Mouse (Mus musculus) CH12.LX (cell line): ENCODE results near the gene Kmt5b. TPM values are rescaled to one million over a fixed set of nuclear protein-coding genes. Genes with fewer than 3 reads are reported as not detected.
A peak's percentile ranks its signal among the peaks of the same experiment; 100 is the strongest.

ENCODE experiments used
- DNase-seq: peaks from one replicate; pipeline ENCODE4 v3.0.0-alpha.2; 2013; ENCODE audit errors: extremely low read depth
- H3K27ac ChIP-seq: 2 replicates; pipeline ENCODE4 v1.5.1; 2012; ENCODE audit warnings: low read depth, mild to moderate bottlenecking, control low read depth, moderate library complexity; ENCODE audit not compliant: insufficient read depth
- H3K27me3 ChIP-seq: replicated peaks from 2 replicates; pipeline ENCODE3; 2012; ENCODE audit warnings: inconsistent platforms
- H3K36me3 ChIP-seq, 2 experiments: replicated peaks in 1 of 2; 2 replicates each; pipeline versions ENCODE3 to v1.6.1; 2012; ENCODE audit warnings: inconsistent platforms in 1 of 2, low read length in 1 of 2, mild to moderate bottlenecking in 1 of 2, mixed read lengths in 1 of 2, moderate library complexity in 1 of 2; ENCODE audit not compliant: control insufficient read depth in 1 of 2, insufficient read depth in 1 of 2
- H3K4me1 ChIP-seq, 2 experiments: 2 replicates each; pipeline ENCODE4 v1.6.1; 2012; ENCODE audit warnings: inconsistent platforms in 1 of 2, moderate library complexity in 1 of 2; ENCODE audit not compliant: insufficient read depth in 2 of 2, control insufficient read depth in 1 of 2
- H3K4me2 ChIP-seq: 2 replicates; pipeline ENCODE4 v1.6.1; 2012; ENCODE audit warnings: low read depth, mild to moderate bottlenecking, control low read depth; ENCODE audit not compliant: poor library complexity, insufficient read depth, severe bottlenecking
- H3K4me3 ChIP-seq, 3 experiments: fragments of 150-350 bp in 1 of 3; sonication (generic) in 1 of 3; replicated peaks in 1 of 3; 2 replicates each; pipeline versions ENCODE3 to v1.5.1; 2011 to 2012; ENCODE audit warnings: low read depth in 2 of 3, low read length in 2 of 3, mild to moderate bottlenecking in 2 of 3, moderate library complexity in 2 of 3, control low read depth in 1 of 3, improper control_type of control experiment in 1 of 3, inconsistent platforms in 1 of 3, mixed read lengths in 1 of 3; ENCODE audit not compliant: poor library complexity in 1 of 3
- H3K79me2 ChIP-seq: replicated peaks from 2 replicates; pipeline ENCODE4 v1.6.1; 2012; ENCODE audit warnings: mild to moderate bottlenecking, moderate library complexity; ENCODE audit not compliant: control insufficient read depth, poor library complexity, insufficient read depth, severe bottlenecking; ENCODE audit errors: extremely low read depth
- H3K9ac ChIP-seq: 2 replicates; pipeline ENCODE4 v1.6.1; 2012; ENCODE audit warnings: low read depth, mild to moderate bottlenecking, control low read depth, moderate library complexity; ENCODE audit not compliant: insufficient read depth
- H3K9me3 ChIP-seq: replicated peaks from 2 replicates; pipeline ENCODE3; 2012; ENCODE audit warnings: low read length, inconsistent platforms, mixed read lengths
- CHD1 ChIP-seq: IDR thresholded peaks from 2 replicates; pipeline ENCODE4 v1.6.1; 2012; ENCODE audit warnings: low read depth, low read length, improper control_type of control experiment, inconsistent platforms
- CHD2 ChIP-seq: IDR thresholded peaks from 2 replicates; pipeline ENCODE4 v1.6.1; 2011; ENCODE audit warnings: low read length, improper control_type of control experiment
- EP300 ChIP-seq: IDR thresholded peaks from 2 replicates; pipeline ENCODE4 v1.6.1; 2011; ENCODE audit warnings: low read length, improper control_type of control experiment
- HCFC1 ChIP-seq: IDR thresholded peaks from 2 replicates; pipeline ENCODE4 v1.6.1; 2012; ENCODE audit warnings: low read depth, mild to moderate bottlenecking, inconsistent platforms, low read length, improper control_type of control experiment
- JUN ChIP-seq: IDR thresholded peaks from 2 replicates; pipeline ENCODE4 v1.6.1; 2011; ENCODE audit warnings: low read depth, mild to moderate bottlenecking, low read length, improper control_type of control experiment, moderate library complexity; ENCODE audit not compliant: insufficient read depth
- KAT2A ChIP-seq: IDR thresholded peaks from 2 replicates; pipeline ENCODE4 v1.6.1; 2012; ENCODE audit warnings: low read length, improper control_type of control experiment, inconsistent platforms; ENCODE audit not compliant: insufficient replicate concordance
- MAFK ChIP-seq: IDR thresholded peaks from 2 replicates; pipeline ENCODE4 v1.6.1; 2011; ENCODE audit warnings: low read length, improper control_type of control experiment; ENCODE audit not compliant: insufficient replicate concordance
- MAZ ChIP-seq: IDR thresholded peaks from 2 replicates; pipeline ENCODE4 v1.6.1; 2012; ENCODE audit warnings: low read depth, mild to moderate bottlenecking, inconsistent platforms, low read length, improper control_type of control experiment, moderate library complexity
- MYC ChIP-seq: IDR thresholded peaks from 2 replicates; pipeline ENCODE4 v1.6.1; 2011; ENCODE audit warnings: low read depth, mild to moderate bottlenecking, improper control_type of control experiment, low read length
- NELFE ChIP-seq: IDR thresholded peaks from 2 replicates; pipeline ENCODE4 v1.6.1; 2011; ENCODE audit warnings: low read depth, low read length, improper control_type of control experiment
- PAX5 ChIP-seq: IDR thresholded peaks from 2 replicates; pipeline ENCODE4 v1.6.1; 2012; ENCODE audit warnings: low read length, inconsistent platforms, mixed read lengths
- POLR2AphosphoS2 ChIP-seq: IDR thresholded peaks from 2 replicates; pipeline ENCODE4 v1.6.1; 2011; ENCODE audit warnings: low read depth, low read length, improper control_type of control experiment
- RAD21 ChIP-seq: IDR thresholded peaks from 2 replicates; pipeline ENCODE4 v1.6.1; 2011; ENCODE audit warnings: low read depth, mild to moderate bottlenecking, low read length, improper control_type of control experiment, moderate library complexity
- SIN3A ChIP-seq: IDR thresholded peaks from 2 replicates; pipeline ENCODE4 v1.6.1; 2012; ENCODE audit warnings: low read length, improper control_type of control experiment, inconsistent platforms
- SMC3 ChIP-seq: IDR thresholded peaks from 2 replicates; pipeline ENCODE4 v1.6.1; 2011; ENCODE audit warnings: low read depth, low read length, improper control_type of control experiment
- TCF12 ChIP-seq: IDR thresholded peaks from 2 replicates; pipeline ENCODE4 v1.6.1; 2014; ENCODE audit warnings: low read depth, mild to moderate bottlenecking, inconsistent platforms, low read length, improper control_type of control experiment
- UBTF ChIP-seq: IDR thresholded peaks from 2 replicates; pipeline ENCODE4 v1.6.1; 2012; ENCODE audit warnings: low read depth, mild to moderate bottlenecking, inconsistent platforms, low read length, improper control_type of control experiment, moderate library complexity
- USF2 ChIP-seq: conservative IDR thresholded peaks from 2 replicates; pipeline ENCODE4 v1.6.1; 2011; ENCODE audit warnings: low read depth, low read length, improper control_type of control experiment
- ZKSCAN1 ChIP-seq: IDR thresholded peaks from 2 replicates; pipeline ENCODE4 v1.6.1; 2012; ENCODE audit warnings: low read depth, inconsistent platforms, low read length, improper control_type of control experiment, borderline replicate concordance
- dilution Hi-C: fragments of 300-500 bp; cut with MboI; formaldehyde crosslinking; loops from 2 replicates; pipeline ENCODE4 v1.14.3; 2020; ENCODE audit warnings: low sequenced_read_pairs; ENCODE audit not compliant: extremely low pct_unique_long_range_greater_than_20kb, extremely low pct_ligation_motif_present
- in situ Hi-C: fragments of 300-500 bp; cut with MboI; formaldehyde crosslinking; loops from 3 replicates; pipeline ENCODE4 v1.14.3; 2019; ENCODE audit warnings: low sequenced_read_pairs, low pct_ligation_motif_present, low pct_unique_long_range_greater_than_20kb, mixed read lengths
- polyA plus RNA-seq: library from polyadenylated mRNA; unstranded; fragments of >175 nt; gene quantifications from 2 replicates; pipeline ENCODE4 v1.2.1, GENCODE M21; 2012; ENCODE audit warnings: low read depth; ENCODE audit not compliant: insufficient read length
- total RNA-seq, 2 experiments: library from RNA; depleted of rRNA; stranded (reverse); fragments of 300-350 nt in 1 of 2; fragments of >200 nt in 1 of 2; gene quantifications; 2 replicates each; pipeline ENCODE4 v1.2.3; 2012 to 2014

Kmt5b gene
- total and polyA plus RNA-seq, 3 experiments: 10.9 to 16.6 (median 13.9) TPM

GRCm38 (mm10) chr19:3851502-3851962, 84.3 kb downstream of the Kmt5b start, which contains the start of gene Chka (continued):
- no peak for TF ChIP-seq JUN
- TF ChIP-seq PAX5: no peak
- TF ChIP-seq USF2: no peak
- peak; percentile 62; the same call in 1 of the 2 replicates for TF ChIP-seq SIN3A
- no peak for TF ChIP-seq MAFK
- no peak; the same call in 1 of the 2 replicates for TF ChIP-seq HCFC1
- no peak; the same call in 1 of the 2 replicates for TF ChIP-seq CHD1
- peak; percentile 57; the same call in 1 of the 2 replicates for TF ChIP-seq MAZ
- TF ChIP-seq SMC3: no peak

GRCm38 (mm10) chr19:3851979-3852681, 84.9 kb downstream of the Kmt5b start:
- TF ChIP-seq CHD2 (no peak), UBTF (peak; percentile 86; the same call in 1 of the 2 replicates), CHD1 (no peak), MAZ (0 out of 2 replicates have a peak, but pooled peaks have one; percentile 18), SIN3A (peak; percentile 19), USF2 (no peak), EP300 (no peak)
- in situ Hi-C loops: no loop called here
- peak overlapping the region; percentile 55 for H3K27ac ChIP-seq

GRCm38 (mm10) chr19:3853121-3853520, 85.9 kb downstream of the Kmt5b start:
- in situ Hi-C loops: no loop called here
- Histone ChIP-seq H3K27me3 (no peaks in the 10 kb centered on the region), H3K4me3 (peak overlapping the region in 2 of 3 experiments; percentile 5 to 49), H3K27ac (no peak overlapping the region), H3K79me2 (peaks cover 16% of the 10 kb centered on the region), H3K4me1 (peaks cover 12 to 30% of the 10 kb centered on the region in 2 experiments), H3K36me3 (no peaks in the 10 kb centered on the region), H3K9me3 (no peaks in the 10 kb centered on the region), H3K4me2 (peak overlapping the region; percentile 84), H3K9ac (peak overlapping the region; percentile 54; the same call in 1 of the 2 replicates)
- dilution Hi-C loops: no loop called here
- no peak for DNase-seq
- no peak for TF ChIP-seq TCF12
- TF ChIP-seq POLR2AphosphoS2: no peak
- no peak for TF ChIP-seq MYC
- no peak for TF ChIP-seq KAT2A
- TF ChIP-seq NELFE: no peak
- TF ChIP-seq MAFK: no peak
- no peak for TF ChIP-seq RAD21
- no peak for TF ChIP-seq HCFC1
- no peak for TF ChIP-seq ZKSCAN1

More at GRCm38 (mm10) chr19:3851979-3852681, 84.9 kb downstream of the Kmt5b start:
- dilution Hi-C loops: no loop called here
- no peaks in the 10 kb centered on the region for H3K27me3 ChIP-seq
- H3K79me2 ChIP-seq: peaks cover 9% of the 10 kb centered on the region
- no peaks in the 10 kb centered on the region for H3K9me3 ChIP-seq
- peak overlapping the region; percentile 49 for H3K9ac ChIP-seq
- peak overlapping the region; percentile 72 to 80 (median 76) for H3K4me3 ChIP-seq
- H3K36me3 ChIP-seq: no peaks in the 10 kb centered on the region
- DNase-seq: peak; percentile 22
- peak overlapping the region; percentile 14; the same call in 1 of the 2 replicates for H3K4me2 ChIP-seq
- peaks cover 14 to 37% of the 10 kb centered on the region in 2 experiments for H3K4me1 ChIP-seq
